ENCODE assay signal across 21 mouse cellular contexts in genomic region chr17:44557199-44558111, GRCm38 (mm10).
DNase-seq lines count a peak whose midpoint lies in the region; ATAC-seq and TF ChIP-seq lines count a peak whose summit lies in the region.
"Had no signal": no experiment of that assay in that cellular context is flagged by ENCODE, and none has a peak within 500 bp of the region (broad histone marks: within the 10 kb centered on the region; RNA-seq: fewer than 3 reads in every experiment).

No protein-coding gene starts in this region.

- DNase-seq in lung, embryonic 14.5 days, result peak; percentile 85
- no peak for DNase-seq in lung, postnatal 25 days (ENCODE audit: low spot score)
- no peak for DNase-seq in CH12.LX (ENCODE audit: extremely low read depth)
- peak; percentile 61 for DNase-seq in limb, embryonic 11.5 days (ENCODE audit: low spot score)
- DNase-seq in natural killer cell, adult 2 months (ENCODE audit: low spot score in 2 of 2), result peak; percentile 57 to 73
- DNase-seq in adrenal gland, postnatal 10 days, result no peak
- DNase-seq in frontal cortex, postnatal 10 days (ENCODE audit: low spot score in 2 of 2), result no peak
- DNase-seq: adrenal gland, postnatal 14 days; cerebellum, adult 11 months; cerebellum, postnatal 10 days; embryo, embryonic 11 days; forebrain, postnatal 0 days; gastrocnemius, adult 2 months; heart, postnatal 4 days; kidney, adult 18-20 months; kidney, postnatal 25 days; liver, postnatal 0 days; thymus, postnatal 36 days had no signal

- no peak overlapping the region for H3K27ac ChIP-seq in lung, embryonic 14.5 days (ENCODE audit: low read depth)
- no peak overlapping the region for H3K27ac ChIP-seq in CH12.LX (ENCODE audit: insufficient read depth, low read depth)
- no peak overlapping the region for H3K27ac ChIP-seq in limb, embryonic 11.5 days (replicated peaks; ENCODE audit: low read depth, low read length)
- H3K27ac ChIP-seq: gastrocnemius, adult 2 months; hindbrain, embryonic 15.5 days; midbrain, embryonic 10.5 days had no signal

- H3K4me3 ChIP-seq in lung, embryonic 14.5 days (ENCODE audit: low read depth, low read length), result no peak overlapping the region
- no peak overlapping the region for H3K4me3 ChIP-seq in CH12.LX (replicated peaks in 1 of 3; ENCODE audit: low read depth in 2 of 3, low read length in 2 of 3, poor library complexity in 1 of 3)
- no peak overlapping the region for H3K4me3 ChIP-seq in limb, embryonic 11.5 days (ENCODE audit: low read depth, low read length)
- H3K4me3 ChIP-seq: gastrocnemius, adult 2 months; heart, embryonic 12.5 days; hindbrain, embryonic 15.5 days; midbrain, embryonic 10.5 days had no signal

- TF ChIP-seq CTCF in lung, embryonic 14.5 days (IDR thresholded peaks at IDR 0.05; ENCODE audit: low read depth), result no peak
- no peak for TF ChIP-seq CTCF in CH12.LX (conservative IDR thresholded peaks at IDR 0.05 in 1 of 2, IDR thresholded peaks at IDR 0.05 in 1 of 2; ENCODE audit: low read depth in 2 of 2, low read length in 2 of 2)

- in situ Hi-C loops in CH12.LX (cut with MboI; ENCODE audit: low pct_ligation_motif_present, low pct_unique_long_range_greater_than_20kb, low sequenced_read_pairs), result loop anchor here (25.0 kb wide), 1 partner anchor 480 kb away; no protein-coding TSS in a partner anchor

- dilution Hi-C loops in CH12.LX (cut with MboI; ENCODE audit: extremely low pct_ligation_motif_present, extremely low pct_unique_long_range_greater_than_20kb, low sequenced_read_pairs), result no loop called here

- H3K4me2 ChIP-seq in lung, embryonic 14.5 days, result no peak overlapping the region
- no peak overlapping the region for H3K4me2 ChIP-seq in CH12.LX (ENCODE audit: insufficient read depth, low read depth, poor library complexity, severe bottlenecking)
- no peak overlapping the region for H3K4me2 ChIP-seq in limb, embryonic 11.5 days (ENCODE audit: low read depth, severe bottlenecking)
- H3K4me2 ChIP-seq: heart, embryonic 12.5 days; hindbrain, embryonic 15.5 days had no signal

- no peaks in the 10 kb centered on the region for H3K9me3 ChIP-seq in lung, embryonic 14.5 days (ENCODE audit: low read depth, low read length)
- no peaks in the 10 kb centered on the region for H3K9me3 ChIP-seq in CH12.LX (replicated peaks; ENCODE audit: low read length)
- H3K9me3 ChIP-seq in limb, embryonic 11.5 days (ENCODE audit: control insufficient read depth, low read length), result no peaks in the 10 kb centered on the region
- H3K9me3 ChIP-seq: heart, embryonic 12.5 days; hindbrain, embryonic 15.5 days; midbrain, embryonic 10.5 days had no signal

- no peak overlapping the region for H3K9ac ChIP-seq in lung, embryonic 14.5 days
- H3K9ac ChIP-seq in CH12.LX (ENCODE audit: insufficient read depth, low read depth), result no peak overlapping the region
- no peak overlapping the region for H3K9ac ChIP-seq in limb, embryonic 11.5 days (ENCODE audit: low read length)
- H3K9ac ChIP-seq: forebrain, postnatal 0 days; heart, embryonic 12.5 days; hindbrain, embryonic 15.5 days; liver, postnatal 0 days had no signal

- no peak for TF ChIP-seq POLR2A in CH12.LX (IDR thresholded peaks at IDR 0.05; ENCODE audit: low read depth, low read length)

- no peaks in the 10 kb centered on the region for H3K36me3 ChIP-seq in lung, embryonic 14.5 days (ENCODE audit: insufficient read depth)
- H3K36me3 ChIP-seq in CH12.LX (replicated peaks in 1 of 2; ENCODE audit: control insufficient read depth in 1 of 2, insufficient read depth in 1 of 2, low read length in 1 of 2), result no peaks in the 10 kb centered on the region
- no peaks in the 10 kb centered on the region for H3K36me3 ChIP-seq in limb, embryonic 11.5 days (ENCODE audit: control insufficient read depth, insufficient read depth, low read length)
- H3K36me3 ChIP-seq: heart, embryonic 12.5 days; hindbrain, embryonic 15.5 days; midbrain, embryonic 10.5 days had no signal

- ATAC-seq in lung, embryonic 14.5 days (ENCODE audit: insufficient read depth), result peak; percentile 83; the same call in 1 of the 2 replicates
- ATAC-seq in limb, embryonic 11.5 days (ENCODE audit: insufficient number of reproducible peaks, low FRiP score, low TSS enrichment, low read depth), result no peak
- ATAC-seq: forebrain, postnatal 0 days; liver, postnatal 0 days had no signal

- H3K27me3 ChIP-seq in lung, embryonic 14.5 days (ENCODE audit: insufficient read depth, low read length), result peaks cover 25% of the 10 kb centered on the region
- H3K27me3 ChIP-seq in CH12.LX (replicated peaks), result no peaks in the 10 kb centered on the region
- H3K27me3 ChIP-seq in limb, embryonic 11.5 days (ENCODE audit: control insufficient read depth, insufficient read depth, low read length), result peaks cover 3% of the 10 kb centered on the region; the same call in 1 of the 2 replicates
- H3K27me3 ChIP-seq: heart, embryonic 12.5 days; hindbrain, embryonic 15.5 days had no signal

- TF ChIP-seq EP300 in CH12.LX (IDR thresholded peaks at IDR 0.05; ENCODE audit: low read length), result no peak

- 48% methylated on average over 16 of the region's 16 CpGs for WGBS in lung, embryonic 14.5 days
- 62% methylated on average over 16 of the region's 16 CpGs for WGBS in limb, embryonic 11.5 days

- TF ChIP-seq RAD21 in CH12.LX (IDR thresholded peaks at IDR 0.05; ENCODE audit: low read depth, low read length), result no peak

- H3K79me2 ChIP-seq in CH12.LX (replicated peaks; ENCODE audit: control insufficient read depth, extremely low read depth, insufficient read depth, poor library complexity, severe bottlenecking), result no peaks in the 10 kb centered on the region

- no peaks in the 10 kb centered on the region for H3K4me1 ChIP-seq in lung, embryonic 14.5 days (ENCODE audit: insufficient read depth)
- peaks cover 6% of the 10 kb centered on the region in 2 experiments; a peak in 1 of 4 replicates for H3K4me1 ChIP-seq in CH12.LX (ENCODE audit: control insufficient read depth in 1 of 2, insufficient read depth in 2 of 2)
- no peaks in the 10 kb centered on the region for H3K4me1 ChIP-seq in limb, embryonic 11.5 days (ENCODE audit: control insufficient read depth, insufficient read depth, low read length)
- H3K4me1 ChIP-seq: heart, embryonic 12.5 days; hindbrain, embryonic 15.5 days; midbrain, embryonic 10.5 days had no signal

TF ChIP-seq in CH12.LX, 34 proteins besides CTCF, POLR2A, EP300 and RAD21:
- peak; percentile 25; the same call in 1 of the 2 replicates for TF ChIP-seq IRF4 (IDR thresholded peaks at IDR 0.05; ENCODE audit: low read depth, low read length)
- TF ChIP-seq MAX (IDR thresholded peaks at IDR 0.05; ENCODE audit: low read length), result no peak
- no peak for TF ChIP-seq JUND (conservative IDR thresholded peaks at IDR 0.05; ENCODE audit: low read depth, low read length)
- TF ChIP-seq TBP (conservative IDR thresholded peaks at IDR 0.05; ENCODE audit: low read depth, low read length), result no peak
- no peak for TF ChIP-seq MAZ (IDR thresholded peaks at IDR 0.05; ENCODE audit: low read depth, low read length)
- TF ChIP-seq ZNF384 (IDR thresholded peaks at IDR 0.05; ENCODE audit: low read depth, low read length), result no peak
- TF ChIP-seq MYC (IDR thresholded peaks at IDR 0.05; ENCODE audit: low read depth, low read length), result no peak
- no peak for TF ChIP-seq MAFK (IDR thresholded peaks at IDR 0.05; ENCODE audit: insufficient replicate concordance, low read length)
- no peak for TF ChIP-seq POLR2AphosphoS2 (IDR thresholded peaks at IDR 0.05; ENCODE audit: low read depth, low read length)
- TF ChIP-seq JUN (IDR thresholded peaks at IDR 0.05; ENCODE audit: insufficient read depth, low read depth, low read length), result no peak
- no peak for TF ChIP-seq SMC3 (IDR thresholded peaks at IDR 0.05; ENCODE audit: low read depth, low read length)
- TF ChIP-seq ZC3H11A (IDR thresholded peaks at IDR 0.05; ENCODE audit: low read depth, low read length), result no peak
- no peak for TF ChIP-seq HCFC1 (IDR thresholded peaks at IDR 0.05; ENCODE audit: low read depth, low read length)
- no peak; the same call in 1 of the 2 replicates for TF ChIP-seq ETS1 (conservative IDR thresholded peaks at IDR 0.05; ENCODE audit: low read depth, low read length)
- no peak for TF ChIP-seq CHD1 (IDR thresholded peaks at IDR 0.05; ENCODE audit: low read depth, low read length)
- TF ChIP-seq ELF1 (IDR thresholded peaks at IDR 0.05; ENCODE audit: low read depth, low read length), result peak; percentile 34; the same call in 1 of the 2 replicates
- no peak for TF ChIP-seq USF2 (conservative IDR thresholded peaks at IDR 0.05; ENCODE audit: low read depth, low read length)
- no peak for TF ChIP-seq NELFE (IDR thresholded peaks at IDR 0.05; ENCODE audit: low read depth, low read length)
- no peak for TF ChIP-seq KAT2A (IDR thresholded peaks at IDR 0.05; ENCODE audit: insufficient replicate concordance, low read length)
- TF ChIP-seq MEF2A (IDR thresholded peaks at IDR 0.05; ENCODE audit: borderline replicate concordance, low read depth, low read length), result 0 out of 2 replicates have a peak, but pooled peaks have one; percentile 12
- peak; percentile 71 for TF ChIP-seq NRF1 (IDR thresholded peaks at IDR 0.05; ENCODE audit: low read depth, low read length)
- no peak for TF ChIP-seq RCOR1 (conservative IDR thresholded peaks at IDR 0.05; ENCODE audit: low read depth, low read length)
- no peak for TF ChIP-seq TCF12 (IDR thresholded peaks at IDR 0.05; ENCODE audit: low read depth, low read length)
- no peak for TF ChIP-seq ZKSCAN1 (IDR thresholded peaks at IDR 0.05; ENCODE audit: borderline replicate concordance, low read depth, low read length)
- TF ChIP-seq ZMIZ1 (IDR thresholded peaks at IDR 0.05; ENCODE audit: low read depth, low read length), result no peak
- no peak for TF ChIP-seq USF1 (IDR thresholded peaks at IDR 0.05; ENCODE audit: low read depth, low read length)

Comparison
In these comparisons a context has a peak if more than half of its experiments do, and no peak if none do; other contexts are left out.
1. DNase-seq: peak in lung, embryonic 14.5 days (single experiment), limb, embryonic 11.5 days (single experiment) and natural killer cell, adult 2 months (2 of 2); none in lung, postnatal 25 days (single experiment), CH12.LX (single experiment), adrenal gland, postnatal 10 days (single experiment) and frontal cortex, postnatal 10 days (0 of 2).